Mouse (Mus musculus): ENCODE results near the gene H2-Ab1.
A peak's percentile ranks its signal among the peaks of the same experiment; 100 is the strongest.
"Not testable (repeated sequence)": the region's sequence is repeated elsewhere in the genome, so short reads cannot be mapped to it uniquely, and the experiment has no call there.

Gene H2-Ab1

GRCm38 (mm10) chr17:34310526-34310925 lies 53.0 kb downstream of the H2-Ab1 start:
- DNase-seq: not testable (repeated sequence)

DNA sequence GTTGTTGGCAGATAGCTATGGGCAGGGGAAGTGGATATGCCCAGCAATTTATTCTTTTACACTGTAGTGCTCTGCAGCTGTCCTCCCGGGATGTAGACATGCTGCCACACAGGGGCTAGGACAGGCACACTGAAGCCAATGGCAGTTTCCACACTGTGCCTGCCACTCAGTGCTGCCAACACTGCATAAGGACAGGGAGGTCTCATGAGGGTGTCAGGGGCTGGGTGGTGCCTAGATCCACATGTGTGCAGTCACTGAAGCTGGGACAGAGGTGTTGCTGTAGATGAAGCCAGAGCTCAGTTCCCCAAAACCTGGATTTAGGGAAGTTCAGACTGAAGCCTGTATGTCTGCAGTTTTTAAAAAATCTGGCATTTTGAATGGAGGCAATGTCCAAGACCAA lies 54.7 kb downstream of the H2-Ab1 start:
- no peak for DNase-seq

DNA sequence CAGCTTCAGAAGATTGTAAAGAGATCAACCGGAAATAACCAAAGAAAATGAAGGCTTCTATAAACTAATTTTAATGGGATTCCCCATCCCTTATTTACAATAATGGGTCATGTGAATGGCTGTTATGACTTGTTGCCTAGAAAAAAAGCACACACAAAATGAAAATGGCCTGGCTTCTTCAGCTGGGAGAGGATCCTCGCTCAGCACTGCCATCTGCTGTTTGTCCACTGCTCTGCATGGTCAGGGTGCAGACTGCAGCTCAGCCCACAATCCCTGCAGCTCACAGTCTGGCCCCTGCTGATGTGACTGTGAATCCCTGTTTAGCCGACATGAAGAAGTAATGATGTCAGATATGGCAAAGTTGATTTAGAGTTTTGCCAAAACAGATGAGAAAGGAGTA lies 55.9 kb downstream of the H2-Ab1 start:
- peak; percentile 60 for DNase-seq

DNA sequence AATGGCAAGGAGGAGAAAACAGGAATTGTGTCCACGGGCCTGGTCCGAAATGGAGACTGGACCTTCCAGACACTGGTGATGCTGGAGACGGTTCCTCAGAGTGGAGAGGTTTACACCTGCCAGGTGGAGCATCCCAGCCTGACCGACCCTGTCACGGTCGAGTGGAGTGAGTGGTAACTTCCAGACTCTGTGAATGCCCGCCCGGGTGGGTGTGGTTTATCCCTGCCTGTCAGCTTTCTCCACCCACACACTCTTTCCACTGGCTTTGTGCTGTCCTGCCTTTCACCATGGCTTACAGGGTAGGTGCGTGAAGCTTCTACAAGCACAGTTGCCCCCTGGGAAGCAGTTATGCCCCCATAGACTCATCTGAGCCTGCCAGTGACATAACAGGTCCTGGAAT lies 56.8 kb downstream of the H2-Ab1 start:
- DNase-seq: no peak

GRCm38 (mm10) chr17:34315512-34315911 lies 58.0 kb downstream of the H2-Ab1 start:
- DNase-seq: no peak

DNA sequence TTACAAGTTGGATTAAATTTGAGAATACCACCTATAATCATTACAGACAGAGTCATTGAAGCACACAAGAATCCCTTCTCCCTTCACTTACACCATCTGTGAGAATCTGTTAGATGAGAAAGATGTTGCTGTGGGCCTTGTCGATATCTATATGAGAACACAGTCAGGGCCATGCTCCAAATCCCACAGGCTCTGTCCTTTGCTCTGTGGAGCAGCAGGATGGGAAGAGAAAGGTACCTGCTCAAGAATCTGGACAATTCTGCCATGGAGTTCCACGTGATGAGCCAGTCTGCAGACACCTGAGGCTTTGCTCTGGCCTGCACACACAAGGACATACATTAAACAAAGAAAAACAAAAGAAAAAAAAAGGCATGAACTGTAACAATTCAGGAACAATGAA lies 59.2 kb downstream of the H2-Ab1 start:
- DNase-seq: no peak

DNA sequence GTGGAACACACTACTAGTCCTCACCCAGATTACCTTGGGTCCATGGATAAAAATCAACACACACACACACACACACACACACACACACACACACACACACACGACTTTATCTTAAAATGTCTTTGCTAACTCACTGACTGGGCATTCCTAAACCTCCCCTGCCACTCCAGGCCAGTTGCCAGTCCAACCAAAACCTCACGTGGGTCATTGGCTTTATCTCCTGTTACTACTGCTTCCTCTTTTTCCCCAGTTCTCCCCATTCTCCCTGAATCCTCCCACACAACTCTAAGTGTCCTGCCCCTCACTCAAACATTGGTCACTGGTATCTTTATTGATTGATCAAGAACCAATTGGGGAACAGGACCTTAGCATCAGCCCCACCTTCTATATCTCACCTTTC lies 59.8 kb downstream of the H2-Ab1 start:
- DNase-seq: no peak

Measured in liver (tissue).